Mouse (Mus musculus): ENCODE measurements at regions not wholly inside any gene's neighbourhood (a gene's known extent, or its start where the extent isn't known, plus 50 kb on each side); places are given as distances from the start of the nearest gene placed in this dataset.

GRCm38 (mm10) chr10:38906121-38906520, 59.2 kb upstream of the Lama4 start:
- no peak overlapping the region for H3K4me2 ChIP-seq (replicated peaks)
- H3K9me3 ChIP-seq (replicated peaks) = no peaks in the 10 kb centered on the region
- no peak overlapping the region for H3K27ac ChIP-seq (replicated peaks)
- H3K27me3 ChIP-seq = no peaks in the 10 kb centered on the region
- no peak overlapping the region for H3K4me3 ChIP-seq (replicated peaks)
- no peak for ATAC-seq (ENCODE audit: insufficient number of reproducible peaks, low FRiP score, low TSS enrichment, low read depth)
- no peak overlapping the region for H3K9ac ChIP-seq
- no peaks in the 10 kb centered on the region for H3K36me3 ChIP-seq
- H3K4me1 ChIP-seq = peaks cover 15% of the 10 kb centered on the region
- 48% methylated on average over 3 of the region's 3 CpGs for WGBS

DNA sequence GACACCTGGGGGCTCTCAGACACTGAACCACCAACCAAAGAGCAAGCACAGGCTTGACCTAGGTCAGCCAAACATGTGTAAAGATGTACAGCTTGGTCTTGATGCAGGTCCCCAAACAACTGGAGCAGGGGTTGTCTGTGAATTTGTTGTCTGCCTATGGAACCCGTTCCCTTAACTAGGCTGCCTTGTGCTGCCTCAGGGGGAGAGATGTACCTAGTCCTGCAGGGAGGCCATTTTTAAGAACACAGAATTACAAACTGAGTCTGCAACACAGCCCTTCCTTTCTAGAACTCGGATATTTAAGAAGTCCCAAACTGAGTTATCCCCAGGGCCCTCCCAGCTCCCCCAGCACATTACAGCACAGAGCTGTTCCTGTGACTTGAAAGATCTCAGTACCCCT, 57.5 kb upstream of the Lama4 start:
- Histone ChIP-seq H3K27me3 (no peaks in the 10 kb centered on the region), H3K9me3 (replicated peaks) (no peaks in the 10 kb centered on the region), H3K4me3 (replicated peaks) (no peak overlapping the region), H3K36me3 (no peaks in the 10 kb centered on the region), H3K9ac (no peak overlapping the region), H3K4me2 (replicated peaks) (no peak overlapping the region), H3K4me1 (peaks cover 15% of the 10 kb centered on the region), H3K27ac (replicated peaks) (peak overlapping the region; percentile 90)
- no peak for ATAC-seq (ENCODE audit: insufficient number of reproducible peaks, low FRiP score, low TSS enrichment, low read depth)
- 39% methylated on average over 2 of the region's 2 CpGs for WGBS

GRCm38 (mm10) chr10:38908277-38908676, 57.0 kb upstream of the Lama4 start:
- no peaks in the 10 kb centered on the region for H3K9me3 ChIP-seq (replicated peaks)
- peak overlapping the region; percentile 90 for H3K27ac ChIP-seq (replicated peaks)
- H3K4me1 ChIP-seq = peaks cover 15% of the 10 kb centered on the region
- H3K36me3 ChIP-seq = no peaks in the 10 kb centered on the region
- no peak overlapping the region for H3K9ac ChIP-seq
- WGBS = 23% methylated on average over 9 of the region's 9 CpGs
- H3K4me2 ChIP-seq (replicated peaks) = 0 out of 2 replicates have a peak overlapping the region, but pooled peaks have one; percentile 1
- no peaks in the 10 kb centered on the region for H3K27me3 ChIP-seq
- H3K4me3 ChIP-seq (replicated peaks) = no peak overlapping the region
- ATAC-seq (ENCODE audit: insufficient number of reproducible peaks, low FRiP score, low TSS enrichment, low read depth) = peak; percentile 94

DNA sequence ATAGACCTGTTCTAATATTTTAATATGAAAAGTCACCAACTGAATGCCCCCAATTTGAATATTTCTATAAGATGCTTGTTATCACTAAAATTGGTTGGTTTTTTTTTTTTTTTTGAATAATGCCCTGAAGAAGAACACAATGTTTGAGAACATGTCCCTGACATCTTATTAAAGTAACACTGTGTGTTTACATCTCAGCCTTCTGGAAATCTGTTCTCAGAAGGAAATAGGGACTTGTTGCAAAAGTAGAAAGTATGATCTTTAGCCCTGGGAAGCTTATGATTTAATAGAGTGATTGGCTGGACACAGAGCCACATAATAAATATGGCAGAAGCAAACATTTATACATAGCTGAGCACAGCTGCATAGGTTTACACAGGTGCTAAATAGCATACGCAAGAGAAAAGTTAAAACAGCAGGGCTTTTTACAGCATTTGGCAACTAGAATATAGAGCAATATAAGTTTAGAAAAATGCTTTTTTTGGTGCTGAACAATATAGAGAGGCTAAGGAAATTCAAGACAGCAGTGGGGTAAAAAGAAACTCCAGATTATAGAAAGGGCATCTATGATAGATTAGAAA, 56.1 kb upstream of the Lama4 start:
- no peak overlapping the region for H3K9ac ChIP-seq
- no peak overlapping the region for H3K4me2 ChIP-seq (replicated peaks)
- H3K4me3 ChIP-seq (replicated peaks) = no peak overlapping the region
- no peaks in the 10 kb centered on the region for H3K36me3 ChIP-seq
- no peaks in the 10 kb centered on the region for H3K27me3 ChIP-seq
- H3K9me3 ChIP-seq (replicated peaks) = no peaks in the 10 kb centered on the region
- no peak overlapping the region for H3K27ac ChIP-seq (replicated peaks)
- H3K4me1 ChIP-seq = peaks cover 15% of the 10 kb centered on the region
- ATAC-seq (ENCODE audit: insufficient number of reproducible peaks, low FRiP score, low TSS enrichment, low read depth) = no peak
- WGBS = 59% methylated on average over 1 of the region's 1 CpGs

DNA sequence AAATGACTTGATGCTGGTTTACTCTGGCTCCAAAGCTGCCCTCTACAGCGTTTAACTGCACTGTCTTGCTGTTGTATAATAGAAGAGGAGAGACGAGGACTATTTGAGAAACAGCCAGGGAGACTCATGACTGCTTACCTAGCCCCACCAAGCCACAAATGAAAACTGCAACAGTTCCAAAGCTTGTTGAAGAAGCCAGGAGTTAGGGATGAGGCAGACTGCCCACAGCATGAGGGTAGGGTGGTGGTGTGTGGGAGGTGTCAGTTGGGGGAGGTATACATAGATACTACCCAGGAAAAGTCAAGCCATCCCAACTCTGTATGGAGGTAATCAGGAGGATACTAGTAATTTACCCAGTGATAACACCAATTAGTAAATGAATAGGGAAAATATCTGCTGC, 55.5 kb upstream of the Lama4 start:
- H3K9me3 ChIP-seq (replicated peaks) = no peaks in the 10 kb centered on the region
- no peak overlapping the region for H3K4me2 ChIP-seq (replicated peaks)
- no peak overlapping the region for H3K4me3 ChIP-seq (replicated peaks)
- H3K27ac ChIP-seq (replicated peaks) = no peak overlapping the region
- no peak for ATAC-seq (ENCODE audit: insufficient number of reproducible peaks, low FRiP score, low TSS enrichment, low read depth)
- WGBS = 71% methylated on average over 2 of the region's 2 CpGs
- H3K36me3 ChIP-seq = no peaks in the 10 kb centered on the region
- H3K9ac ChIP-seq = no peak overlapping the region
- peaks cover 15% of the 10 kb centered on the region for H3K4me1 ChIP-seq
- no peaks in the 10 kb centered on the region for H3K27me3 ChIP-seq

DNA sequence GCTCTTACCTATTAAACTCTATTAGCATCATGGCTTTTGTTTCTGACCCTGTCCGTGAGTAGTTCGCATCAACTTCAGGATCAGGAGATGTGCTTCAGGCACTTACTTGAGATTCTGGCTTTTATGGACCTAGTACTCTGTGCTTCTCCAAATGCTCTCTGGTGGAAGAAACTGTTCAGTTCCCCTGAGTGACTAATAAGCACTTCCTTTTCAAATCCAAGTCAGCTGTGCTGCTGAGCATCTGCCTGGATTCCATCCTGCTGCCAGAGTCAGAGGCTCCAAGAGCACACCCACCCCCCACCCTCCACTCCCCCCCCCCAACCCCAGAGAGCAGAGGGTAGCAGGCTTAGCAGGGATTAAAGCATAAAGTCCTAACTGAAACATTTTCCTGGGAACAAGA, 52.3 kb upstream of the Lama4 start:
- peaks cover 8% of the 10 kb centered on the region for H3K4me1 ChIP-seq
- ATAC-seq (ENCODE audit: insufficient number of reproducible peaks, low FRiP score, low TSS enrichment, low read depth) = no peak
- no peak overlapping the region for H3K4me2 ChIP-seq (replicated peaks)
- H3K4me3 ChIP-seq (replicated peaks) = no peak overlapping the region
- H3K9me3 ChIP-seq (replicated peaks) = no peaks in the 10 kb centered on the region
- peak overlapping the region; percentile 12; the same call in 1 of the 2 replicates for H3K27ac ChIP-seq (replicated peaks)
- WGBS = 53% methylated on average over 2 of the region's 2 CpGs
- no peaks in the 10 kb centered on the region for H3K27me3 ChIP-seq
- no peaks in the 10 kb centered on the region for H3K36me3 ChIP-seq
- H3K9ac ChIP-seq = no peak overlapping the region
